Mouse (Mus musculus) hematopoietic stem cell, adult 5-6 weeks (primary cell): ENCODE results near the gene 4930404N11Rik. TPM values are rescaled to one million over a fixed set of nuclear protein-coding genes. Genes with fewer than 3 reads are reported as not detected.

ENCODE experiments used
- ATAC-seq, 2 experiments: fragments of 125-278 bp in 1 of 2; replicated peaks in 1 of 2; 2 replicates each; pipeline ENCODE4 v1.8.0; 2016 to 2017; ENCODE audit warnings: inconsistent platforms in 2 of 2, mild to moderate bottlenecking in 2 of 2, moderate number of reproducible peaks in 2 of 2, low read depth in 1 of 2, moderate TSS enrichment in 1 of 2; ENCODE audit not compliant: low FRiP score in 2 of 2, poor library complexity in 2 of 2, severe bottlenecking in 2 of 2, insufficient read depth in 1 of 2, low TSS enrichment in 1 of 2
- total RNA-seq: library from RNA; stranded (forward); fragments of 172-1452, 232-1000 nt; gene quantifications from 2 replicates; pipeline ENCODE4 v1.2.3, GENCODE M21; 2017

4930404N11Rik gene
- 1.1 and 3.3 TPM in 2 replicates for total RNA-seq

DNA sequence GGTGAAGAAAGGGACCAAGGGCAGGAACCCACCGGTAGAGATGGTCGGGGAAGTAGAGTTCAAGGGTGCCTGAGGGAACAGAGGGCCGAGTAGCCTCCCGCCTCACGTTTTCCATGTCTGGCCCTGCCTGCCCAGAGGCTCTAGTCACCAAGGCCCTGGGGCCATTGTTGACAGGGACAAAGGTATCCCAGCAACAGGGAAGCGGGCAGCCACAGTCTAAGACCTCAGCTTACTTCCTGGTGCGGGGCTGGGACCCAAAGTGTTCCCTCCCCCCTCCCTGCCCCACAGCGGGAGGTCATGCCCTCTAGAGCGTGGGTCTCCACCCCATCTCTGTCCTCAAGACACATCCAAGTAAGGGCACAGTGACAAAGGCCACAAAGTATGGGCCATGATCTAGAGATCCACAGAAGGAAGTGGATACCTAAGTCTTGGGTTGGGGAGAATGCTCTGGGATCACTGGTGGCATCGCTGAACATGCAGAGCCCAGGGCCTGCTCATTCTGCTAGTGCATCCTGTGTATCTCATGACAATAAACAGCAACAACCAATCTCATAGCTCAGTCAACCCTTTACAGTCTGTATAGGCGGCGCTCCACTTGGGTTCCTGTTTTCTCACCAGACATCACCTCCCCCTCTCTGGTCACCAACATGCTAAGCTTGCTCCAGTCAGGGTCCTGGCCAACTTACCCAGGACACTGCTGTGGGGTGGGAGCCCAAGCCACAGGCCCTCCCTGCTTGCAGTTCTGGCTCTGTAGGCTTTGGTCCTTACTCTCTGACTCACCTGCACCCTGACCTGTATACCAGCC, at the start of gene 4930404N11Rik:
4930404N11Rik (minus strand) TSS at position 145 of the 805 bp plus-strand sequence.
- ATAC-seq, result peak; percentile 15 to 30; a peak in 2 of 4 replicates

DNA sequence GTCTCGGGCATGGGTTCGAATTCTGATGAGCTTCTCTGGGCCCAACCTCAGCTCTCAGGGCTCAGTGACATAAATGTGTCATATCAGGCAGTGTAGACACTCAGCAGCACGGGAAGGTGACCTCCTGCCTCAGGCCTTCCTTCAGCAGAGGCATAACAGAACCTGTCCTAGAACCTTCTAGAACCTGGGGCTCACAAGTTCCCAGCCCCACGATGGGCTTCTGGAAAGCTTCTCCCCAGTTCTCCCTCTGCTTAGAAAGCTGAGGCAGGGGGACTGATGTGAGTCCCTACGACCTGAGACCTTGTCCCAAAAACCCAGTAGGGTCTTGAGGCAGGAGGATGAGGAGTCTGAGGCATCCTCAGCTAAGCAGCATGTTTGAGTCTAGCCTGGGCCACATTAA, 49.5 kb upstream of the 4930404N11Rik start:
- no peak for ATAC-seq

DNA sequence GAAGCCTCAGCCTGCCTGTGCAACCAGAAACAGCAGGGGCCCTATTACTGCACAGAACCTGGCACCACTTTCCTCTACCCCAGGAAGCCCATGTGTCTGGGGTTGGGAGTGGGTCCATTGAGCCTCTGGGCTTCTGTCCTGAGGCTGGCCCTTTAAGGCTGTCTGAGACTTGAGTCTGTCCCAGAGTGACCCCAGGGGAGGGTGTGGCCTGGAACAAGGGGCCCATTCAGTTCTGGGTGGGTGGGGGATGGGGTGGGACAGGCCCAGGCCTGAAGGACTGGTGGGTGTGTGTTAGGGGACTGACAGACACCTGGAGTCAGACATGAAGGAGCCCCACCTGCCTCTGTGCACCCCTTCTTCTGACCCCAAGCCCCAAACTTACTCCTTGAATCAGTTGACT, 49.1 kb upstream of the 4930404N11Rik start:
- no peak for ATAC-seq

DNA sequence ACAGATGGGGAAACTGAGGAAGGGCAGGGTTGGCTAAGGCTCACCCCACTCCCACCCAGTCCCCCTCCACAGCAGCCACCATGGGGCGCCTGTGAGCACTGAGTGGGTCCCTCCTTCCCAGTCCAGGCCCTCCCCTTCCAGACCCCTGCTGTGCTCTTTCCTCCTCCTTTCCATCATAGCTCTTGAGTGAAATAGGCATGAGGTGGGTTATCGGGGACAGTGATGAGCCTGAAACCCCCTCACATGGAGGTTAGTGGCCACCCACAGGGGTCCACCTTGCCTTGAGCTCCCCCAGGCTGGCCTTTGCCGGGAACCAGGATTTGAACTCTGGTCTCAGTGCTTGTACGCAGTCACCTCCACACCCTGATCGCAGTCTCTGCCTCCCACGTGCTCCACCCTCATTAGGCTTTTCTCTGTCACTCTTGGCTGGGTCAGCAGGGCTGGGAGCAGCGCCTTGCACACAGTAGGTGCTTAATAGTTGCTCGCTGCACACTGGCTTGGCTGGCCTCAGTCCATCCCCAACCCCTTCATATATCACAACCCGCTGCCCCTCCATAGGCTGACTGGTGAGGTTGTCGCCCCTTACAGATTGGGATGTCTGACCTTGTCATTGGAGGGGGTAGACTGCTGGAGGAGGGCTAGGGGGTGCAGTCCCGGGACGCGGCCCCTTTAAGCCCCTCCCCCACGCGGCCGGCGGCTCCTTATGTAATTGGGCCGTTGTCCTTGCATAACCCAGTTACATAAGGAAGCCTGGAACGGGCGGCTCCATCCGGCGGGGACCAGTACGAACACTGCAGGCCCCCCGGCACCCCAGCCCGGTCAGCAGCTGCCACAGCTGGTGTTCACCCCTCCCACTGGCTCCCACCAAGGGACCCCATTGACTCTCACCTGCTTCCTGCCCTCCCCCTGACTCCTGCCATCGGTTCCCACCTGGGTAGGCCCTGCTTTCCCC, 48.0 kb upstream of the 4930404N11Rik start:
- peak; percentile 63 to 73 for ATAC-seq

DNA sequence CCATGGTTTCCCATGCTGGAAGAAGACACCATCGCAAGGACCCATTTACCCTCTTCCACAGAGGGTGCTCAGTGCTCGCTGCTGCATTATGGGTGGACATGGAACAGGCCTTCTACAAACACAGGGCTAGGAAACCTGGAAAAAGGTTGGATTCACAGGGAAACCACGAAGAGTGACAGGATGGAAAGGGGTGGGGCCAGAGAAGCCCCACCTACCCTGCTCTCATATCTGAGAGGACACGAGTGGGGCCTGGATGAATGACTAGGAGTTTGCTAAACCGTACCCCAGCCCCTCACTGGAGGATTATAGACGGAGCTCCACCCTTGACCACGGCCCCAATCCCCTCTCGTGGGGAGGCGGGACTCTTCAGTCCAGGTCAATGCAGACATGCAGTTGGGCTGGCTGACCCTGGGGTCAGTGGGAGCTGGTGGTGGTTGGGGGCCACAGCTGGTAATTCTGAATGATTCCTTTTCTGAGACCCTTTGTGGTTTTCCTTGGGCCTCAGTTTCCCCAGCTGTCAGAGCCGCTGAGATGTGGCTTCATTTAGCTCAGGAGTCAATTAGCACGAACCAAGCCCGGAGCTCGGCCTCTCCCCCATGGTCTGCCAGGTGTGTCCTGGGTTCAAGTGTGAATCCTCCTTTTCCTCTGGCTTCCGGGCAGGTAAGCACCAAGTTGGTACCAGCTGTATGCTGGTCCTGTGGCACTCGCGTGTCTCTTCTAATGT, 47.1 kb upstream of the 4930404N11Rik start:
- ATAC-seq, result no peak

DNA sequence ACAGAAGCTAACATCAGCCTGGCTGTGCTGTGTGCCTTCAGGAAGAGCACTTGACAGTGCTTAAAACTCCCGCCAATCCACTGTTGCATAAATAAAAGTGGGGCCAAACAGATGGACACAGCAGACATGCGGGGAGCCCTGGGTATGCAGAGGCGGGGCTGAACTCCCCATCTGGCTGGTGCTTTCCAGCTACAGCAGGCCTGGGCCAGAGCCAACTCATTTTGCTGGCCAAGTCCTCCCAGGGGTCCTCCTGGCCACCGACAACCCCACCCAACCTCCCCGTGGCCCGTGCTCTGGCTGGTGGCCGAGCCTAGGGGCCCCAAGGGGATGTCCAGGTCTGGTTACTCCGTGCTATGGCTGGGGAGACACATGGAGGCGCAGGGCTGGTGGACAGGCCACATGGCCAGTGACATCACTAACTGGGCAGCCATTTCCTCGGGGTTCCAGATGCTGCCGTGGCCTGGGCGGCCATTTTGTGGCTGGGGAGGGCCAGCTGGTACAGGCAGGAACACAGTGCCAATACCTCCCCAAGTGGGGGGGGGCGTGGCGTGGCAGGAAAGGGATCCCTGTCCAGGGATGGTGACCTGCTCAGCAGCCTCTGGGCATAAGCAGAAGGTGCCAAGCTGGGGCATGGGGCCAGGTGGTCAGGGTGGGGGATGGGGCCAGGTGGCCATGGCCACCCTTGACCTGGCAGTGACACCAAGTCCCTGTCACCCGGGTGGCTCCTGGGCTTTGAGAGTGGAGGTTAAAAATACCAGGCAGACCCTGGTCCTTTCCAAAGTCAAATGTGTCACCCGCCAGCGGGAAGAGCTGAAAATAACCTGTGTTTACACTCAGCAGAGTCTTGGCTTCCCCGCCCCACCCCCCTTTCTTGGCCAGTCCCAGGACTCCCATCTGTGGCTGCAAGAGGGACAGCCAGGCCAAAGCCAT, 46.1 kb upstream of the 4930404N11Rik start:
- ATAC-seq, result no peak

DNA sequence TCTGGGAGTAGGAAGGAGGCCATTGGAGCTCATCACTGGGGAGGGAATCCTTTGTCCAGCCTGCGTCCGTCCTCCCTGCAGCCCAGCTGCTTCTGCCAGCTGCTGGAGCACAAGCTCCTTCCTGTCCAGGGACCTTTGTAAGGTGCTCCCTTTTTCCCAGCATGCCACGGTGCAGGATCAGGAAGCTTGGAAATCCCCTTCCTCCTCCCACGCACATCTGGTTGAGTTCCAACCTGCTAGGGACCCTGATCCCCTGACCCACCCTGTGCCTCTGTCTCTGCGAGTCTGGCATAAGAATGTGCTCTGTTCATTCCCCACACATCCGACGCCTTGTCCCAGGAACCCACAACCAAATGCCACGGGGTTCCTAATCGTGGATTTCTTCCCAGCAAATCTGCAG, 45.4 kb upstream of the 4930404N11Rik start:
- no peak for ATAC-seq

DNA sequence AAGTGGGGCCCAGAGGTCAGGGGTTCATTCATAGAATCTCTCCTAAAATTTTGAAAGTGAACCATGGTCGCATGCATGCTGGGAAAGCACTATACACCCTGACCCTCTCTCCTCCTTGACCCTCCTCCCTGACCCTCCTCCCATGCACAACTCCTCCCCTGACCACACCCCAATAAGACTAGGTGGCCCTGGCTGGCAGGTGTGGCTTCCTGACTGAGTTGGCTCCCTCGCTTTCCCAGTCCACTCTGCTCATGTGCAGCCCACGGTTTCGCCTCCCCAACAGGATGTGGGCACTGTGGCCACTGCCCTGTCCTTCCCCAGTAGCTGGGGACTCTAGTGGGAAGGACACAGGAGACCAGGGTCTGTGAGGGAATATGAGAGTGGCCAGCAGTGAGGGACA, 44.7 kb upstream of the 4930404N11Rik start:
- ATAC-seq, result no peak

DNA sequence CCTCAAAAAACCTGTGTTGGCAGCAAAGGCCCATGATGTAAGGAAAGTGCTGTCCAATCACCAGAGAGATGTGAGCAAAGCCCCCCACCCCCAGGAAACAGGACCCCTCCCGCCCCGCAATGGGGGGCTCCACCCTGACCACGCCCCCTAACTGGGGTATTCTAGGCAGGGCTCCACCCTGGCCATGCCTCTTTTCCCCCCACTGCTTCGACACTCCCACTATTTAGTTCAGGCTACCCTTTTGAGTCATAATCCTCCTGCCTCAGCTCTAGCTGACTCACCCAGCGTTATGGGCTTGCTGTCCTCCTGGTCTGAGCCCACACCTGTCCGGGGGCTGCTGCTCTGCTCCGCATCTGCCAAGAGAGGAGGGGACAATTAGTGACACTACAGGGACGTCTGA, 43.7 kb upstream of the 4930404N11Rik start:
- ATAC-seq, result no peak

DNA sequence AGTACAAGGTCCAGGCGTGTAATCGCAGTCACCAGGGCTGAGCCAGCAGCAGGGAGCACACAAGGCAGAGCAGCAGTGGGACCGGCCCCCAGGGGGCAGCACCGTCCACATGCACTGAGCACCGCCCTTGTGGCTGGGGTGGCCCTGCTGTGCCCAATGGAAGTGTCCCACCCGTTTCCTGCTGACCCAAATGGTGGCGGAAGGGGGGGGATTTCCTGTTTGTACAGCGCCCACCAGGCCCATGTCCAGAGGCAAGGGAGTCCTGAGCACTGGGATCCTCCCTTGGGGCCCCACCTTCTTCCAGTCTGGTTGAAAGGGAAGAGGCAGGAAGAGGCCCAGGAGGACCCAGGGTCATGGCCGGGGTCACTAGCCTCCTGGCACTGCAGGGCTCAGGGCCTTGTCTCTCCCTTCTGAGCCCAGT, 43.3 kb upstream of the 4930404N11Rik start:
- peak; percentile 40 to 58 for ATAC-seq

DNA sequence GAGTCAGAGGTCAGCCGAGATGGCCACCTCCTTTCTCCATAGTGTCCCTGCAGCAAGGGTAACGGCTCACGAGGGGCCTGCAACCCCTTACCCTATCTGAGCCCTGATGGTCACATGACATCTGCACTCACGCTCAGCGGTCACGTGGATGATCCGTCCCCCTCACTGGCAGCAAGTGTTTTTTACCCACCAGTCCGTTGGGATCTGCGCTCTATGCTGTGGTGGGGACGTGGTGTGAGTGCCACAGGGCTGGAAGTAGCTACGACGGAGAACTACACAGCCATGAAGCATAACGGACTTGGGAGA, 42.8 kb upstream of the 4930404N11Rik start:
- ATAC-seq, result no peak

DNA sequence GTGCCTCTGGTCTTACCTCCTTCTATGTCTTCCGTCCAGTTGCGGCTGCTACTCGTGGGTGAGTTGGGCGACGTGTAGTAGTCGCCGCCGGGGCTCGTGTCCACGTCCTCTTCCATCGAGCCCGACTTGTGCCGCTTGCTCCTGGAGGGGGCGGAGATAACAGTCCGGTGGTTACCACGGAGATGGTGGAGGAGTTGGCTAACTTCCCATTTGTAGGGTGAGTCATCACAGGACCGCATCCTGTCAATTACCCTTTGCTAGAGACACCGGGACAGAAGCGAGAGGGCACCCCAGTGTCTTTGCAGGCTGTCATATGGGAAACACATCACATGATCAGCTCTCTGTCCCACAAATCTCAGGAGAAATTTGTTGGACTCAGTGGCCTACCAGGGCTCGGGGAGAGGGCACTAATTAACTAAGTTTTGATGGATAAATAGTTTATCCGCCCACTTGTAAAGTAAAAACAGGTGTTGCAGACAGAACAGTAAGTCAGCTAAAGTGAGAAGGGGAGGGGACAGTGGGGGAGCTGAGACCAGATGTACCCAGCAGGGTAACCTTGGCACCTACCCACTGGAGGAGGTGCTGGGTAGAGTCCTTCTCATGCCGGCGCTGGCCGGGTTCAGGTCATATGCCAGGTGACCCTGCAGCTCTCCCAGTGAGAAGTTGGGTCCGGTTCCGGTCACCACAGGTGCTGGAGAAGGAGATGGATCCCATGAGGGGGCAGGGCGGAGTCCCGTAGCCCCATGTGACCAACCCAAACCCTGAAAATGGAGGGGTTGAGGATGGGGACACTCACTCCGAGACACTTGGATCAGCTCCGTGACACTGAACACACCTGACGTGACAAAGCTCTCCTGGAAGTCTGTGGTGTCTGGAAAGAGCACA, 42.2 kb upstream of the 4930404N11Rik start:
- peak; percentile 62 to 63 for ATAC-seq

DNA sequence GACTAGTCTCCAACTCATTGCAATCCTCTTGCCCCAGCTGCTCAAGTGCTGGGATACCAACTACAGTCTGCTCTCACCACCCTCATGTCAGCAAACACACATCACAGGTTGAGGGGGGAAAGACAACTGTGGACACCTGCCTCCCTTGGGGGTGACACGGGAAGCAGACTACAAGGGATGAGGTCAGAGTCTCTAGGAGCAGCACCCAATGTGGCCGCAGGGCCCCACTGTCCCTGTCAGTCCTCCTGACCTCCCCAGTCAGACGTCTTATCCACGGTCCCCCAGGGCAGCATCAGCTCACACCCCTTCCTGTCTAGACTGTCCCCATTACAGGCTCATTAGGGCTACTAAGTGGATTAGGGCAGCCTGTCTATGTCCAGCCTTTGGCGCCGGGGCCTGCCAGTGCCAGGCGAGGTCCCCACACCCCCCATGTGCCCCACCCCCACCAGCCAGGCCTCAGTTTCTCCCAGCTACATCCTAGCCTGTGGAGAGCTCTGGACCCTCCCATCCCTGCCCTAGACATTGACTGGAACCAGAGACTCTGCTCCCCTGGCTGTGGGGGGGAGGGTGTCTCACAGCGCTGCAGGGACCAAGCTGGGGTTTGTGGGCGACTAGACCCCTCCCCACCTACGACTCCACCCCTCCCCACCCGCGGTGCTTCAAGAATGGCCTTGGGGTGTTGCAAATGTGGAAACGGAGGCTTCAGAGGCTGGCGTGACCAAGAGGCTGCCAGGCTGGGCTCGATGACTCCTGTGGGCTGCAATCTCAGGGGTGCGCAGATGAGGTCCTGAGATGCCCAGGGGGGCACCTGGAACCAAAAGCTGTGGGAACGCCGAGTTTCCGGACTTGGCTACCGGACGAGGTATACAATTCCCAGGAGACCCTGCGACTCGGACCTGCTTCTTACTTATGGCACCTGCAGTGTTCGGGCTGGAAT, 41.2 kb upstream of the 4930404N11Rik start:
- ATAC-seq, result no peak

DNA sequence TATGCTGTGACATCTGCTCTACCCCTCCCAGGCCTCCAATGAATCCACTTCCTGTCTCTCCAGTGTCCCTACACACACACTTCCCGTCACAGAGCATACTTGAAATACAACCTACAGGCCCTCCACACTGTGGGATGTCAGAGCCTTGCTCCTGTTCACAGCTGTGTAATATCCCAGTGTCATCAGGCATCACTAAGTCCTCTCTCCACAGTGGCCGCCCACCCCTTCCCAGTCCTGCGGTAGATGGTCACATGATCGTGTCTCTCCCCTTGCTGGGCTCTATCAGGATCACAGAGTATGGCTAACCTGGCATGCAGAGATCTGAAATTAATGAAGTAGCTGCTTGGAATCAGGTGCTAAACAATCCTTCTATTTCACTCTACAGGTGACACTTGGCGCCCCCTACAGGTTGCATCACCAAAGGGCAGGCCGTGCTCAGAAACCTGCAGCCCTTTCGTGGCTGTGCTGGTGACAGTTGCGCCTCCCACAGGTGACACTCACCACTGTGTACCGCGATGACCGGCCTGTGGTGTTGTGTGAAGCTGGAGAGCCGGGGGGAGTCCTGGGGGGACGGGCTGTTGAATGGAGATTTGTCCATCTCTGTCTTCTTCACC, 40.1 kb upstream of the 4930404N11Rik start:
- ATAC-seq, result no peak

DNA sequence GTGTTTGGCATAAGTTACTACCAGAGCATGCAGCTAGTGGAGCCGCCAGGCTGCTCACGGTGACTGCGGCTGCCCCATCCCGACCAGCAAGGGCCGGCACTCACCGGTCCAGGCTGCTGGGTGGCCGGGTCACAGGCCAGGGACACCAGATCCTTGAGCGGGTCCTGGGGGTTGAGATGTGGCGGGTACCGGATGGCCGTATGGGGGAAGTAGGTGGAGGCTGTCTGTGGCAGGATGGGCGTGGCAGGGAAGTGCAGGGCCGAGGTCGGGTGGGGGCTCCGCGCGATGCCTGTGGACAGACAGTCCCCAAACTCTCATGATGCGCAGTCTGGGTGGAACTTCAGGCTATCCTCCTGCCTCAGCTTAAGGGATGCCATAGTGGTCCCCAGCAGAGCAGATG, 39.1 kb upstream of the 4930404N11Rik start:
- no peak for ATAC-seq
